8 mouse cellular contexts compared by ENCODE assay signal in genomic region chr1:136768969-136769401, GRCm38 (mm10).
DNase-seq lines count a peak whose midpoint lies in the region; ATAC-seq and TF ChIP-seq lines count a peak whose summit lies in the region.

No protein-coding gene starts in this region.

- no peak overlapping the region for H3K9ac ChIP-seq in heart, embryonic 11.5 days (ENCODE audit: low read depth, low read length)
- H3K9ac ChIP-seq in limb, embryonic 14.5 days (ENCODE audit: low read depth, low read length, severe bottlenecking) = peak overlapping the region; percentile 22
- no peak overlapping the region for H3K9ac ChIP-seq in midbrain, embryonic 15.5 days

- peaks cover 3% of the 10 kb centered on the region for H3K9me3 ChIP-seq in heart, embryonic 11.5 days (replicated peaks; ENCODE audit: control insufficient read depth, low read length)
- H3K9me3 ChIP-seq in hindbrain, embryonic 10.5 days = 0 out of 2 replicates have a peak, but pooled peaks cover 6% of the 10 kb centered on the region
- H3K9me3 ChIP-seq in limb, embryonic 14.5 days (ENCODE audit: control insufficient read depth, low read length) = no peaks in the 10 kb centered on the region
- no peaks in the 10 kb centered on the region for H3K9me3 ChIP-seq in midbrain, embryonic 15.5 days

- no peak overlapping the region for H3K4me3 ChIP-seq in heart, embryonic 11.5 days (ENCODE audit: low read depth, low read length)
- 0 out of 2 replicates have a peak overlapping the region, but pooled peaks have one; percentile 18 for H3K4me3 ChIP-seq in hindbrain, embryonic 10.5 days
- H3K4me3 ChIP-seq in limb, embryonic 14.5 days (replicated peaks; ENCODE audit: low read length) = no peak overlapping the region
- no peak overlapping the region for H3K4me3 ChIP-seq in midbrain, embryonic 15.5 days

- H3K4me1 ChIP-seq in heart, embryonic 11.5 days (ENCODE audit: control insufficient read depth, insufficient read depth, low read length) = 0 out of 2 replicates have a peak, but pooled peaks cover 2% of the 10 kb centered on the region
- H3K4me1 ChIP-seq in hindbrain, embryonic 10.5 days (replicated peaks) = peaks cover 17% of the 10 kb centered on the region
- H3K4me1 ChIP-seq in limb, embryonic 14.5 days (ENCODE audit: control insufficient read depth, insufficient read depth, low read length) = 0 out of 2 replicates have a peak, but pooled peaks cover 7% of the 10 kb centered on the region
- peaks cover 11% of the 10 kb centered on the region for H3K4me1 ChIP-seq in midbrain, embryonic 15.5 days

- H3K36me3 ChIP-seq in heart, embryonic 11.5 days (ENCODE audit: control insufficient read depth, insufficient read depth, low read length) = no peaks in the 10 kb centered on the region
- H3K36me3 ChIP-seq in hindbrain, embryonic 10.5 days = no peaks in the 10 kb centered on the region
- no peaks in the 10 kb centered on the region for H3K36me3 ChIP-seq in limb, embryonic 14.5 days (ENCODE audit: control insufficient read depth, insufficient read depth, low read length)
- H3K36me3 ChIP-seq in midbrain, embryonic 15.5 days (replicated peaks) = no peaks in the 10 kb centered on the region

- 9% methylated on average over 10 of the region's 10 CpGs for WGBS in heart, embryonic 11.5 days (ENCODE audit: insufficient replicate concordance)
- 7% methylated on average over 10 of the region's 10 CpGs for WGBS in hindbrain, embryonic 10.5 days
- WGBS in limb, embryonic 14.5 days = under 1% methylated on average over 10 of the region's 10 CpGs
- WGBS in midbrain, embryonic 15.5 days = 2% methylated on average over 10 of the region's 10 CpGs

- TF ChIP-seq POLR2A in limb, embryonic 14.5 days (IDR thresholded peaks at IDR 0.05; ENCODE audit: borderline replicate concordance, extremely low read depth, insufficient read depth, insufficient read length) = no peak

- peak overlapping the region; percentile 49 for H3K4me2 ChIP-seq in heart, embryonic 11.5 days
- peak overlapping the region; percentile 32 for H3K4me2 ChIP-seq in limb, embryonic 14.5 days (replicated peaks; ENCODE audit: low read depth, low read length, severe bottlenecking)
- peak overlapping the region; percentile 27; the same call in 1 of the 2 replicates for H3K4me2 ChIP-seq in midbrain, embryonic 15.5 days

- H3K27me3 ChIP-seq in heart, embryonic 11.5 days (ENCODE audit: control insufficient read depth, insufficient read depth, low read length) = no peaks in the 10 kb centered on the region
- H3K27me3 ChIP-seq in hindbrain, embryonic 10.5 days (ENCODE audit: insufficient read depth, poor library complexity, severe bottlenecking) = peaks cover 1% of the 10 kb centered on the region; the same call in 1 of the 2 replicates
- H3K27me3 ChIP-seq in limb, embryonic 14.5 days (ENCODE audit: control insufficient read depth, insufficient read depth, low read length) = no peaks in the 10 kb centered on the region
- no peaks in the 10 kb centered on the region for H3K27me3 ChIP-seq in midbrain, embryonic 15.5 days (replicated peaks)

- ATAC-seq in heart, embryonic 11.5 days (replicated peaks; ENCODE audit: insufficient number of reproducible peaks, low FRiP score, low TSS enrichment) = no peak
- 0 out of 2 replicates have a peak, but pooled peaks have one; percentile 36 for ATAC-seq in common myeloid progenitor, adult 5-6 weeks (replicated peaks; ENCODE audit: low read depth, poor library complexity, severe bottlenecking)
- peak; percentile 78 for ATAC-seq in limb, embryonic 14.5 days (ENCODE audit: low FRiP score, low read depth)
- ATAC-seq in midbrain, embryonic 15.5 days (replicated peaks) = peak; percentile 78
- no peak for ATAC-seq in megakaryocyte, adult 5-6 weeks (ENCODE audit: poor library complexity, severe bottlenecking)

- no peak overlapping the region for H3K27ac ChIP-seq in heart, embryonic 11.5 days (ENCODE audit: low read depth, low read length)
- H3K27ac ChIP-seq in hindbrain, embryonic 10.5 days = peak overlapping the region; percentile 79
- H3K27ac ChIP-seq in limb, embryonic 14.5 days (replicated peaks; ENCODE audit: low read depth, low read length) = 0 out of 2 replicates have a peak overlapping the region, but pooled peaks have one; percentile 28
- no peak overlapping the region for H3K27ac ChIP-seq in midbrain, embryonic 15.5 days

- DNase-seq in heart, adult 11 months = no peak
- peak; percentile 66 for DNase-seq in hindbrain, embryonic 10.5 days (ENCODE audit: low spot score)
- DNase-seq in limb, embryonic 14.5 days (ENCODE audit: low spot score) = peak; percentile 61
- no peak for DNase-seq in thymus, postnatal 36 days

Comparison
In these comparisons a context has a peak if more than half of its experiments do, and no peak if none do; other contexts are left out.
1. ATAC-seq: peak in common myeloid progenitor, adult 5-6 weeks (single experiment), limb, embryonic 14.5 days (single experiment) and midbrain, embryonic 15.5 days (single experiment); none in heart, embryonic 11.5 days (single experiment) and megakaryocyte, adult 5-6 weeks (single experiment).
2. H3K27ac ChIP-seq: peak in hindbrain, embryonic 10.5 days (single experiment) and limb, embryonic 14.5 days (single experiment); none in heart, embryonic 11.5 days (single experiment) and midbrain, embryonic 15.5 days (single experiment).
3. DNase-seq: peak in hindbrain, embryonic 10.5 days (single experiment) and limb, embryonic 14.5 days (single experiment); none in heart, adult 11 months (single experiment) and thymus, postnatal 36 days (0 of 2).
4. Peak in every context shown above with its lines, with median percentiles within 50 percentile points of each other: H3K4me2 ChIP-seq.